Mouse (Mus musculus) CH12.LX (cell line): ENCODE data around the gene Npas2.

ENCODE experiments used
- CTCF ChIP-seq, 2 experiments: IDR thresholded peaks in 1 of 2; conservative IDR thresholded peaks in 1 of 2; 2 replicates each; pipeline ENCODE4 v1.5.1; 2011 to 2012; ENCODE audit warnings: low read depth in 2 of 2, low read length in 2 of 2, improper control_type of control experiment in 1 of 2, inconsistent platforms in 1 of 2, mild to moderate bottlenecking in 1 of 2, moderate library complexity in 1 of 2
- KAT2A ChIP-seq: IDR thresholded peaks from 2 replicates; pipeline ENCODE4 v1.6.1; 2012; ENCODE audit warnings: low read length, improper control_type of control experiment, inconsistent platforms; ENCODE audit not compliant: insufficient replicate concordance
- NELFE ChIP-seq: IDR thresholded peaks from 2 replicates; pipeline ENCODE4 v1.6.1; 2011; ENCODE audit warnings: low read depth, low read length, improper control_type of control experiment

- TF ChIP-seq CTCF (conservative IDR thresholded peaks at IDR 0.05 in 1 of 2, IDR thresholded peaks at IDR 0.05 in 1 of 2; ENCODE audit: low read depth in 2 of 2, low read length in 2 of 2) (peak; percentile 54 to 72), NELFE (no peak), KAT2A (no peak)
Measured at GRCm38 (mm10) chr1:39217584-39217983, 24.1 kb downstream of the Npas2 start.
